Mouse (Mus musculus) layer of hippocampus, postnatal 25 days (tissue): ENCODE measurements around the gene Nipal3. TPM values are rescaled to one million over a fixed set of nuclear protein-coding genes. Genes with fewer than 3 reads are reported as not detected.

ENCODE experiments used
- DNase-seq, 2 experiments: peaks; one replicate each; pipeline ENCODE4 v3.0.0; 2022; ENCODE audit warnings: mixed read lengths in 2 of 2, low spot score in 1 of 2; ENCODE audit errors: extremely low spot score in 1 of 2
- total RNA-seq, 2 experiments: library from RNA; stranded (reverse); gene quantifications; 2 replicates each; pipeline ENCODE4 v1.2.3; 2021

The Nipal3 gene
- total RNA-seq, 2 experiments from 2014 or later = 88.2 to 100 TPM

DNA sequence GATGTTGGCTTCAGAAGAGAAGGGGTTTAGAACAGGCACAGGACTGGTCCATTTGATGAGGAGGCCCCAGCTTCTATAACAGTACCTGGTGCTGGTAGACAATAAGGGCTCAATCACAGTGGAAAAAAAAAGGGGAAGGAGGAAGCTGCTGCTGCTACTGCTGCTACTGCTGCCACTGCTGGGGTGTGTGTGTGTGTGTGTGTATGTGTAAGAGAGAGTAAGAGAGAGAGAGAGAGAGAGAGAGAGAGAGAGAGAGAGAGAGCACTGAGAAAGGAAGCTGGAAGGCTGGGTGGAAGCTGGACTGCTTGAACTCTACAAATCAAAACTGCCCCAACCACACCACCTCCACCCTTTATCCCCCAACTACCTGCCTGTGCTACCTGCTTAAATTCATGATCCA, 56.9 kb downstream of the Nipal3 start:
- DNase-seq = no peak

DNA sequence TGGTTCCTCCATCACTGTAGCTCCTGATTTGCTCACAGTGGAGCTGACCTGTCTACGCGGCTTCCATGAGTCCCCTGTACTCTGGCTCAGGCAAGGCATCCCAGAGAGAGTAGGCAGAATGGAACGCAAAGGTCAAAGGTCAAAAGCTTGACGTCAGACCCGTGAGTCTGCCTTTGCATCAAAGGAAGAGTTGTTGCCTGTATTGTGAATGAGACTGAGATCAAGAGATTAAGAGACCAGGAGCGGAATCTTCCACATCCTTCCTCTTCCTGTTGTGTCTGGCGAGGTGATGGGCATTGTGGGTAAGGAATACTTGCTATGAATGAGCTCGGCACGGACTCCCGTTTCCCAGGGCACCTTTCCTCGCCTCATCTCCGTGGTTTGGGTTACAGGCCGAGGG, 58.5 kb downstream of the Nipal3 start:
- no peak for DNase-seq

DNA sequence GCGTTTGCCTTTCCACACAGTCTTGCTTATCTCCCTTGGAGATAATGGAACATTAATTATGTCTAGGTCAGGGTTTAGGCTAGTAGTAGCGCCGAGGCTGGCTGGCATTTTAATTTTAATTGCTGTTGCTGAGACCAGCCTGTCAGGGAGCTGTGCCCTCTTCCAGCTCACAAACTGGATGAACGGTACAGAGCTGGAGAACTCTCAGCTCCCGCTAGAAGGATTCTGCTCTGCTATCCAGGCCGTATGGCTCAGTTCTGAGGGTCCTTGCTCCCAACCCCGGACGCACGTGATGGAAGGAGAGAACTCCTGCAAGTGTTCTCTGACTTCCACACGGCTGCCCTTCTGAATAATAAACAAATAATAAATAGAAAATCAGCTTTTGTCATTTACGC, 60.4 kb downstream of the Nipal3 start:
- DNase-seq = no peak

DNA sequence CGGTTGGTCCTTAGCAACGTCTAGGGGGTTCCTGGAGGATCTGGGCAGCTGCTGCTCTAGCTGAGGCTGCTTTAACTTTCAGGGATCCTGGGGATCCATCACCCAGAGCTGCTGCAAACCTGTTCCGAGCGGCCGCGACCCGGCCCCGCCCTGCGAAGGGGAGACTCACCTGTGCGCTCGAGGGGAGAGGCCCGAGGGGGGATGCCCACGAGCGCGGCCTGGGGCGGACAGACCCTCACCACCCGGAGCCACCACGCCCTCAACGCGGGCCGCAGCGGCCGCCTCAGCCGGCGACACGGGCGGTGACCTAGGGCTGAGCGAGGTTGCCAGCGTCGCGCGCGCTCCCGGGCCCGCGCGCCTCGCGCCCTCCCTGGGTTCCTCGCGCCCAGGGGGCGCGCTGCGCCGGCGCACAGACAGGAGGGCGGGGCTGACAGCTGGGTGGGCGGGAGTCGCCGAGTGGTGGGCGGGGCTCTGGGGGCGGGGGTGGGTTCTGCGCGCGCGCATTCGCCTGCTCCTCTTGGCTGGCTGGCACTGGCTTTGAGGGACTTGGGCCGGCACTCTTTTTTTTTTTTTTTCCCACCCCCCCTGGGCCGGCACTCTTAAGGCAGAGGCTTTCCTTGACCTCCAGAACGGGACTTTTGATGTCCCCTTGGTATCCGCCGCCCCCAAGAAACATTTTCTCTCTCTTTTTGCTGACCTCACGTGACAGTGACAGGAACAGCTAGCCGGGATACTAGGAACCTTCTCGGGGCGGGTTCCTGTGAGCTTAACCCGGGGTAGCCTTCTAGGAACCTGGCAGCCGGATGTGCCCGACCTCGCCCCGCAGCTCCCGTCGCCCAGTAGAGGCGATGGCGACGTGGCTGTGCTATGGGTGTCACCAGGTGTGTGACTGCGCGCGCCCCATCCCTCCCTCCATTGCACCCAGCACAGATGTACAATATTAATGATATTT, 61.1 kb downstream of the Nipal3 start, which contains the start of gene Rcan3:
Rcan3 (minus strand) TSS at position 411 of the 952 bp plus-strand sequence.
- DNase-seq = peak; percentile 47 to 57

DNA sequence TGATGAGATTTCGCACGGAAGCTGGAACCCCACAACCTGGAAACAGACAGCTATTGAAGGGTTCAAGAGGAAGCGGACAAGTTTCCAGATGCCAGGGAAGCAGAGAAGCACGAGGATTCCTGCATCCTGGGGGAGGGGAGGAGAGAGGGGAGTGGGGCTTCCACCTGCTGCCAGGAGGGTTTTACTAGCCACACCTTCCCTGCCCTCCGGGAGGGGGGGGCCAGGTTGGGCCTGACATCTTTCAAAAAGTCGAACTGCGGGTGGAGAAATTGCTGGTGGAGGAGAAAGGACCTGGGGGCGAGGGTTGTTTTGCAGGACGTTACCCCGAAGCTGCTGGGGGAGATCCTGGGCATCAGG, 61.8 kb downstream of the Nipal3 start:
- DNase-seq = no peak

DNA sequence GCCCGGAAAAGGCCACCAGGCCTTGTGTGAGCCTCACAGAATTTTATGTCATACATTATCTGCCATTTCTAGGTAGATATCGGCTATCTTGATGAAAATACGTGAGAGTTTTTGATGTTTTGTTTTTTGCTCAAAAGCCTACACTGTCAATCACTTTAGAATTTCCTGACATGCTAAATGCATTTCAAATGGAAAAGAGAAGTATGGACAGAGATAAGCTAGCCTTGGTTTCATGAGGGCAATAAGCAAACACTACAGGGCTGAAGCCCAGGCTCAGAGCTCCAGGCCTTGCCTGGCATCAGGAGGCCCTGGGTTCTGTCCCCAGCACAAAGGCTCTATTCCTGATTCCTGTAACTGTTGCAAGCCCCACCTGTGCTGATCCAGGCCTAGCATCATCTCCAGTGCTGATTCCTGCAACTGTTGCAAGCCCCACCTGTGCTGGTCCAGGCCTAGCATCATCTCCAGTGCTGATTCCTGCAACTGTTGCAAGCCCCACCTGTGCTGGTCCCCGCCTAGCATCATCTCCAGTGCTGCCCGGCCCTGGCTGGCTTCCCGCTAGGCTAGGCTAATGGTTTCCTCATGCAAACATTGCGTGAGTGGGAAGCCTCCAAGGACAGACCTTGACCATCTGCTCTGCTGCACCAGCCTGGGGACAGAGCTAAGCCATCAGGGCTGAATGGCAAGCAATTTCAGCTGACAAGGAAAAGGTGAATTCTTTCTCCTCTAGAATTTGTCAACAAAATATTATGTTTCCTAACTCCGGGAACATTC, 64.7 kb downstream of the Nipal3 start:
- DNase-seq = no peak

DNA sequence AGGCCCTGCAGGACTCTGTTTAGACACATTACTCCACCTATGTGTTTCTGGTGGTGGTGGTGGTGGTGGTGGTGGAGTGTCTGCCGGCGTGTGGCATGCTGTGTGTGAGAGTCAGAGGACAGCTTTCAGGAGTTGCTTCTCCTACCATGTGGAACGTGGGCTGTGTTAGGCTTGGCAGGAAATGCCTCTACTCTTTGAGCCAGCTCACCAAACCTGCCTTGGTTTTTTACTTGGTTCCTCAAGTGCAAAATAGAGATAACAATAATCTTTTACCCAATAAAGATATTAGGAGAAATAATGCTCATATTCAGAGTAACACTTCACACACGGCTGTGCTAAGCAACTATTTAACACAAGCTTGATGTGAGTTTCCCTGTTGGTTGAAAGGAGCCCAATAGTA, 65.5 kb downstream of the Nipal3 start:
- no peak for DNase-seq

DNA sequence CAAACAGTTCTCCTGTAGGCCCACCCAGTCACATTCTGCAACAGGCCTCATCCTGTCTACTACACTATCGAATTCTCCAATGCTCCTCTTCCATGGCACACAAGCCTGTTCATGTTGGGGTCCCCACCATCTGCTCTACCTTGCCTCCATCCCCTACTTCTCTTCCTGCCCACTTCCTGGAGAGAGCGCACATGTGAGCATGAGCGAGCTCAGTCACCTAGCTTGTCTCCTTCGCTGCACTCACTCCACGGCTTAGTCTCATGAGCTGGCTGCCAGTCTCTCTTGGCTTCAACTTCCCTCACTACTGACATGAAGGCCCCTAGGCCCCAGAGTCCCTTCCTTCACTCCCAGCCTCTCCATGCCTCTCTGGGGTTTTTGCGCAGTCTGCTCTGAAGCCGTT, 68.3 kb downstream of the Nipal3 start:
- no peak for DNase-seq

DNA sequence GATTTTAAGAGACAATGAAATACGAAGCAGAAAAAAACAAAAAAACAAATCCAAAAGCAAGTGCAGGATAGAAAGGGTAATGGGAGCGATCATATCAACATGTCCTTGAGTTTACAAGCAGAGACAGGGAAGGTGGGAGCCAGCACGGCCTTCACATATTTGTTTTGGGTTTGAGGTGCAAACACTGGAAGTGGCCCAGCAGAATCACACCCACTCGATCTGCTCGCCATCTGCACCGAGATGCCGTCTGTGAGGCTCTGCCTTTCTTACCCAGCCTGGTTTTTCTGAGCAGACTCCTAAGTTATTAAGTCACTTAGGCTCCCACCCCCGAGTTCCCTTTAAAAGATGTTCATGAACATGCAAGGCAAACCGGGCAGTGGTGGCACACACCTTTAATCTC, 69.2 kb downstream of the Nipal3 start:
- DNase-seq = peak; percentile 50 to 64

DNA sequence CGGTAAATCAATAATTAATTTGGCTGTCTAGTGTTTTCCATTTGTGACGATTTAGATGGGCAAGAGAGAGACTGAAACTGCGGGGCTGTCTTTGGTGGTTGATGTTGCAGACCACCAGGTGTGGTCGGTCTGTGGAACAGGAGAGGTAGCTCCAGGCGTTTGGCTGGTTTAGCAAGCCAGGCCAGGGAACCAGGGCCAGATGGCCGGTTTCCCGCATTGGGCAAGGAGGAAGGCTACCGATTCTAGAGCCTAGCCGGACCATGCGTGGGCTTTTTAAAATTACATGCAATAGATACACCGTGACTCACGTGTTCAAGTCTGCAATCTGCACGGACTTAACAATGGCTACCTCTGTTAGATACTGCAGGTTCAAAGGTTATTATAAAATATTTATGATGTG, 73.9 kb downstream of the Nipal3 start:
- no peak for DNase-seq

DNA sequence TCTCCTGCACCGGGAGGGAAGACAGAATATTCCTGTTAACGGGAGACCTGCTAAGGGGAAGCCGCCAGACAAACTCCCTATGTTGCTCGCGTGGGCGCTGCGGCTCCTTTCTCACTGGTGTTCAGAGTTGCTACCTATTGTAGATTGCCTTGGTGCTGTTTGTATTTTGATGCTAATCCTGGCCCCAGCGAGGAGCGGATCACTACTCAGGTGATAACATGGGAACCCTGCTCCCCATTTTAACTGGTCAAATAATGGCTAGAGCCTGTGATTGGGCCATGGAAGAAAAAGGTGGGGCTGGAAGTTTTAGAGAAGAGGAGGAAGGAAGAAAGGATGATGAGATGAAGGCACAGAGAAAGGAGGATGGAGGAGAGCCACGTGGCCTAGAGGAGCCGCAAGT, 74.4 kb downstream of the Nipal3 start:
- DNase-seq = no peak

DNA sequence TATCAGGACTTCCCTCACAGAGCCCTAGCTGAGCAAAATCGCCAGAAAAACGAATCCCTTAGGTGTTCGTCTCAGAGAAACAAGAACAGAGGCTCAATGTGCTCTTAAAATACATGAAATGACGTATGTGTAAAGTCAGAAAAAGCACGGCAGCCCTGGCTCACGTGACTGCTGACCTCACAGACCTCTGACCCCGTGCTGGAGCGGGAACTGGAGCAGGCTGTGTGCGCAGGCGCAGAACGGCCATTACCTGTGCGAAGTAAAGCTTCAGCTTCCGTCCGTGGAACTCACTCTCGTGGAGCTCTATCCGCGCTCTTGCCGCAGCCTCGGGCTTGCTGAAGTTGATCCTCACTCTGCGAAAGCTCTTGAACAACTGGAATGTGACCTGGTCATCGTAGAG, 74.8 kb downstream of the Nipal3 start:
- DNase-seq = no peak

DNA sequence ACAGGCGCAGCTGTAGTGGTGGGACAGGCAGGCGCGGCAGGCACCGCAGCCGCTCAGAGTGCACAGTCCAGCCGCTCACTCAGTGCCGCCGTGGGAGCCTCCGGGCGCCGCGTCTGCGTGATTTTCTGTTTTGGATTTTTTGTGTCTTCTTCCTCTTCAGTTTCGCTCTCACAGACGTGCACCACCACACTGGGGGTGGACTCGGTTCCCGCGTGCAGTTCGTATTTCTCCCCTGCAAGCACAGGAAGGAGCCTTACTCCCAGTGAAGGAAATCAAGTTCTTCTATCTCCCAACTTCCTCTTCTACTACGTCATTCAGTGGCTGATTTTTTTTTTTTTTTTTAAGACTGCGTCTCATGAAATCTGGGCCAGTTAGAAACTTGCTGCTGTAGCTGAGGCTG, 78.5 kb downstream of the Nipal3 start:
- no peak for DNase-seq

DNA sequence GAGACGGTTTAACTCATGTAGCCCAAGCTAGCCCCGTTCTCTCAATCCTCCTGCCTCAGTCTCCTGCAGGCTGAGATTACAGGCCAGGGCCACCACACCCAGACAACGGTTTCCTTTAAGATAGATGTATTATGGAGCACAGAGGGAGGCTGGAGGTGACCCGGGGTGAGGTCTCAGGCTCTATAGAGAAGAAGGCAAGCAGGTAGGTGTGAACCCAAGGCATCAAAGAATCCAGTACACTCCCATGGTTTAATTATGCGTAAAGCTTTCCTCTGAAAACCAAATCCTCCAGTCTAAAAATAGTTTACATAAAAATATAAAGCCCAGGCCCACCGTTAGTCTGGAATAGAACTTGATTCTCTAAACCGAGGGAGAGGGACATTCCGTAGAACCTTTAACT, 81.3 kb downstream of the Nipal3 start:
- DNase-seq = no peak

DNA sequence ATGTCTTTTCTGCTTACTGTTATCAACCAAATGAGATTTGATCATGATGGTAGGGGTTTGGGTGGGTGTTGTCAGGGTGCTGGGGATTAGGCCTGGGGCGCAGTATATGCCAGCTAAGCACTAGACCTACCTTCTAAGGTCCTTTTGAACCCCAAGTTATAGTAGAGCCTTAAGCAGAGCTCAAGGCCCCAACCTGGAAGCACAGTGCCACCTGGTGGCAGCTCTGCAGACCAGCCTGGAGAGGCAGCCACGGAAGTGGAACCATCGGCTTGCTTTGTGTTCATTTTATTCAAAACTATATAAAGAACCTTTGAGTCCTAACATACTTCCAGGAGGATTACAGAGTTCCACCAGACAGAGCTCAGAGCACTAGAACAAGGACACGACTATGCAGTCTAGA, 83.2 kb downstream of the Nipal3 start:
- DNase-seq = peak; percentile 31 to 70

DNA sequence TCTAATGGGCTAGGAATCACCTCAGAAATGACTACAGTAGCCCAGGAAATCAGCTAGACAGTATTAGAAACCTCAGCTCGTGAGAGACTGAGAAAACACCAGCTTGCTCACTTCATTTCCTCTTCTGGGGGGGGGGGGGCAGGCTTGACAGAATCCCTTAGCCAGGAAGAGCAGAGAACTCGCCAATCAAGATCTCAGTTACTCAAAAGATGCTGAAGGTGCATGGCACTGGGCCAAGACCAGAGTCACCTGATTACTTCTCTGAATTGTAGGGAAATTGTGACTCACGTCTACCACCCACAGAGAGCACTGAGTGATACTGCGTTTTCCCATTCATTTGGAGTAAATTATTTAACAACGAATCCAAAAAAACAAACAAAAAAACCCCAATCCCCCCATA, 88.7 kb downstream of the Nipal3 start:
- no peak for DNase-seq

DNA sequence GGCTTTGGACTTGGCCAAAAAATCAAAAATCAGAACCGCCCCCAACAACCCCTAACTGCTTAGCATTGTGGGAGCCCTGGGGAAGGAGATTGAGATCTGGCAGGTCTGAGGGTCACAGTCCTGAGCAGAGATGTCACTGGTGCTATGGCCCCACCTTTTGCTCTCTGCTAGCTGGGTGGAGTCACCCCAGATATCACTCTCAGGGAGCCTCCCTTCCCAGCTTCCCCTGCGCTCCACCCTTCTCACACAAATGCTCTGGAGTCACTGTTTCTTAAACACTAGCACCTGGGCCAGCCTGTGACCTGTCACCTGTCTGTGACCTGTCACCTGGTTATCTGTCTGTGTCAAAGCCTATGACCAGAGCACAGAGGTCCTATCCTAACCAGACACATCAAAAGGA, 89.9 kb downstream of the Nipal3 start:
- no peak for DNase-seq

DNA sequence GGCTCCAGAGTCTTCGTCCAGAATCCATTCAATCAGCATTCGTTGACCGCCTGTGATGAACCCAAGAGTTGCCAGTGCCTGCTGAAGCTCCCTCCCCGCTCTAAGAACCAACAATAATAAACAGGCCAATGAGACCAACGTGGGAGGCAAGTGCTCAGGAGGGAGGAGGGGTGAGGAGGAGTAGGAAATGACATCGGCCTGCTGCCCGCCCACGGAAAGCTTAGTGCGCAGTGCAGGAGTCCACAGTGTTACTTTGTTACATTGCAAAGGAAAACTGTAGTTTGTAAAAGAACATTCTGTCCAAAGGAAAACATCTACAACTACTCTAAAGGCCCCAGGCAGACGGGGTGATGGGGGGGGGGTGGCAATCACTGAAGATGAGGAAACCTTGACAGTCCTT, 90.8 kb downstream of the Nipal3 start:
- no peak for DNase-seq

DNA sequence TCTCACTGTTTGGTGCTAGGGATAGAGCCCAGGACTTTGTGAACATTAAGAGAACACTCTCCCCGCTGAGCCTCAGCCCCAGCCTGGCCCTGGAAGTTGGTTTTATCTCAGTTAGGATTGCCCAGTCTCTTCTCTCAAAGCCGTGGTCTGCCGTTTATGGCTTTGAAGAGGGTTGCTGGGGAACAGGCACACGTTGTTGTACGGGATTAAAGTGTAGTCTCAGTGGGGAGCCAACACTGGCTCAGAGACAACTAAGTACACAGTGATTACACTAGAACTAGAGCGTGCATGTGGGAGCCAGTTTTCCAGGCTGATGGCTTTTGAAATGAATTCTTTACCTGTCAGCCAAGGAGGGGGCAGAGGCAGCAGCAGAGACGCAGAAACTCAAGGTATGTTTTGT, 93.0 kb downstream of the Nipal3 start:
- no peak for DNase-seq

DNA sequence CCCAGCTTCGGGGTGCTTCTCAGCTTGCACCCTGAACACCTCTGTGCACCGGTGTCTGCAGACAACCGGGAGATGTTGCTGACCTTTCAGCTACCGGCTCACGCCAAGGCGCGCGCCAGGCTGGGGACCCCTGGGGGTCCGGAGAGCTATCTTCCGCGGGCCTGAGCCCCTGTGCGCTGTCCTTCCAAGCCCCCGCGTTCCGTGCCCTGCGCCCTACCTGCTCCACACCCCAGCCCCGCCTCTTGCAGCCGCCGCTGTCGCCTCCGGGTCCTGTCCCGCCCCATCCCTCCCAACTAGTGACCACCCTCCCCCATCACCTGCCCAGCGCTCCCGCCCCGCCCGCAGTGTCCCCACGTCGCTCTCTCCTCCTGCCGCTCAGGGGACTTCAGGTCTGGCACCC, 96.8 kb downstream of the Nipal3 start, which contains the start of gene Ncmap:
Ncmap (minus strand) TSS at position 237 of the 400 bp plus-strand sequence.
- DNase-seq = no peak

DNA sequence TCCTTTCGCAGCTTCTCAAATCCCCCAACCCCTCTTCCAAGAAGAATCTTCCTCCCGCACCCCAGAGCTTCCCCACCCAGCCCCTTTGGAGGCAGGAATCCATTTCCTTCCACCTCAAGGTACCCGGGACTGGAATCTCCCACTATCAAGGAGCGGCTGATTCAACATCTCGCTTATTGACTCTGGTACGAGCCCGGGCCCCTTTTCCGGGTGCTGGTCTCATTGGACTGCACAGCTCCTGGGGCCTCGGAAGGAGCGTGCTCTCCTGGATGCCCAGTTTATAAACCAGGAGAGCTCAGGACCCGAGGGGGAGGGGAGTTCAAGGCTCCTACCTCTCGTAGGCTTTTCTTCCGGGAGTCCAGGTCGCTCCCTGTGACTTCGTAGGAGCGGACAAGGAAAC, 97.3 kb downstream of the Nipal3 start:
- DNase-seq = no peak

DNA sequence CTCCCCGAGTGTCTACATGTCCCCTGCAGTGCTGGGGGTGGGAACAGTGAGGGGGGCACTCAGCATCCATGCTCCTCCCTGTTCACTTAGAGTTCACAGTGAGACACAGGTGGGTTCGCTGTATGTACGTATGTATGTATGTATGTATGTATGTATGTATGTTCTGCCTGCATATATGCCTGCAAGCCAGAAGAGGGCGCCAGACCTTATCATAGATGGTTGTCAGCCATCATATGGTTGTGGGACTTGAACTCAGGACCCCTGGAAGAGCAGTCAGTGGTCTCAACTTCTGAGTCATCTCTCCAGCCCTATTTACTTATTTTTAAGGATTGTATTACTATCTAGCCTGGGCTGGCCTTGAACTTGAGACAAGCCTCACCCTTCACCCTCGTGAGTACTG, 98.5 kb downstream of the Nipal3 start:
- no peak for DNase-seq
